Mouse (Mus musculus): ENCODE measurements around the gene Adipor1. TPM values are rescaled to one million over a fixed set of nuclear protein-coding genes. Genes with fewer than 3 reads are reported as not detected.

Adipor1 gene
- 100 to 1,000 TPM in 3 of 26 experiments, 10 to 100 TPM in 23; 19.2 to 137 (median 65.9) TPM for total RNA-seq (2018; cell fraction: chromatin; rRNA removed)
- 100 to 1,000 TPM; 104 to 247 (median 147) TPM for total RNA-seq (2018; cell fraction: cytosol; rRNA removed)
- 100 to 1,000 TPM in 6 of 26 experiments, 10 to 100 TPM in 20; 27.2 to 160 (median 75.3) TPM for total RNA-seq (2018; cell fraction: nucleus; rRNA removed)
- 121 to 204 TPM (median 153 TPM) in 3 replicates for polyA plus RNA-seq (2018)

DNA sequence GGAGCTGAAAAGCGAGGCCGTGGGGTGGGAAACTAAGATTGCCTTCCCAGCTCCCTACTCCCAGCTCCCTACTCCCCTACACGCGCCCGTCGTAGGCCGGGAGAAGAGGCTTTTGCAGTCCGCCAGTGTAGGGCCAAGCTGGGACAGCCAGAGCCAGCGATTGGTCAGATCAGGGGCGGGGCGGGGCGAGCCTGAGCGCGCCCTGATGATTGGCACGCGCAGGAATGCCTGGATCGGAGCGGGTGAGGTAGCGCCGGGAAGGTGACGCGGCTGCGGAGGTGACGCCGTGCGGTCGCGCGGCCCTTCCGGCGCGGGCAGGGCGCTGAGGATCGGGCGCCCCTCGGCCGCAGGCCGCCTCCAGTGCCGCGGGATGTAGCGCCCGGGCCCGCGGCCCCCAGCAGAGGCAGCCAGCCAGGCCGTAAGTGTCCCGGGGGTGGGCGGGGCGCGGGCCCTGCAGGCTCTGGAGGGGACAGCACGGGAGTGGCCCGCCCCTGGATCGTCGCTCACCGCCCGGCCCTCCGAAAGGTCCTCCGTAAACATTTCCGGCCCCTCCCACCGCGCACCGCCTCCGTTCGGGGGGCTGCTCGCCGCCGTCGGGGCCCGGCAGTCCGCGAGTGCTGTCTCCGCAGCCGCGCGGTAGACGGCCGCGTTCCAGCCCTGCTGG lies at the start of gene Adipor1:
Gene Adipor1 (plus strand): TSS at position 211 of the 664 bp plus-strand sequence.
- peak within 1 kb of the TSS; percentile 71 for H3K4me3 ChIP-seq (ENCODE audit: inconsistent target)
- H3K36me3 ChIP-seq (ENCODE audit: inconsistent target), result peaks cover 13% of the 10 kb centered on the region
- peaks cover 43% of the 10 kb centered on the region for H3K79me2 ChIP-seq (ENCODE audit: inconsistent target)
- H3K27ac ChIP-seq, result peak within 1 kb of the TSS; percentile 96
- 2% methylated on average over 42 of the region's 77 CpGs for WGBS (ENCODE audit: missing documents)

DNA sequence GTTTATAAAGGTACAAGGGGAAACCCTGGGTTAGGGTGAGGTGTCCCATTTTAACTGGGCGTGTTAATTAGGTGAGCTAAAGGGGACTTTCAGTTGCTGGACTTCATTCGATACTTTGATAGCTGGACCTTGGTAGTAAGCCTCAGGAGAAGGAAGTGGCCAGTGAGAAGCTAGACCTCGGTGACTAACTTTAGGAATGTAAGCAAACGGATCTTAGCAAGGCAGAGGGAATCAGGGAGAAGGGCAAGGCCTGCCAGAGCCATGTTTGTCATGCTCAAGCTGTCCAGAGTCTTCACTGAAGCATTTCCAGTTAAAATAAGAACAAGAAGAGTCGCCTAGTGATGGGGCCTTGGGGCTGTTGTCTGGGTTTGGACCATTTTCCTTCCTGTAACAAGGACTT lies 49.7 kb upstream of the Adipor1 start:
- WGBS (ENCODE audit: missing documents), result 72% methylated on average over 5 of the region's 5 CpGs

DNA sequence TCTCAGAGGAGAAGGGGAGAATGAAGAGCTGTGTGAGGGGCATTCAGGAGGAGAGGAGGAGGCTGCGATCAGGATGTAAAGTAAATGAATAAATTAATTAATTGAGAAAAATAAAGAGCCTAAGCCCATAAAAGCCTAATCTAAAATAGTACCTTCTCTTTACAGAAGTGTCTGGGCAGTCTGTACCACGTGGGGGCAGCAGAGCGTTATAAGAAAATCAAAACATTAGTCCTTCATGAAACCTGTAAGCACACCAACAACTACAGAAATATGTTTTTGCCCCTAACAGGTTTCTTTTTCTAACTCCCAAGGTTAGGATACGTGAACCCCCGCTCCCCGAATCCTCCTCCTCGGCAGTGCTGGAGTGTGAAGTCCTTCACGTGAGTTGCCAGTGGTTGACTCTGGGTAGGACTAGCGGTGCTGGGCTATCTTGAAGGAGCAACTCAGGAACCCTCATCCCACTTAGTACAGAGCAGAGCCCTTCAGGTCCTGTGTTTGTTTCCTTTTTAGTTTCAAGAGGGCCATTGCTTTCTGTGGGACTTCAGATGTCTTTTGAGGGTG lies 46.3 kb upstream of the Adipor1 start:
- Histone ChIP-seq H3K27ac (no peak overlapping the region), H3K4me3 (ENCODE audit: inconsistent target) (no peak overlapping the region), H3K79me2 (ENCODE audit: inconsistent target) (no peaks in the 10 kb centered on the region), H3K36me3 (ENCODE audit: inconsistent target) (no peaks in the 10 kb centered on the region)
- WGBS (ENCODE audit: missing documents), result 53% methylated on average over 9 of the region's 9 CpGs

More for the DNA sequence above, 49.7 kb upstream of the Adipor1 start:
- Histone ChIP-seq H3K4me3 (ENCODE audit: inconsistent target) (no peak overlapping the region), H3K79me2 (ENCODE audit: inconsistent target) (peaks cover 10% of the 10 kb centered on the region), H3K36me3 (ENCODE audit: inconsistent target) (no peaks in the 10 kb centered on the region), H3K27ac (no peak overlapping the region)

DNA sequence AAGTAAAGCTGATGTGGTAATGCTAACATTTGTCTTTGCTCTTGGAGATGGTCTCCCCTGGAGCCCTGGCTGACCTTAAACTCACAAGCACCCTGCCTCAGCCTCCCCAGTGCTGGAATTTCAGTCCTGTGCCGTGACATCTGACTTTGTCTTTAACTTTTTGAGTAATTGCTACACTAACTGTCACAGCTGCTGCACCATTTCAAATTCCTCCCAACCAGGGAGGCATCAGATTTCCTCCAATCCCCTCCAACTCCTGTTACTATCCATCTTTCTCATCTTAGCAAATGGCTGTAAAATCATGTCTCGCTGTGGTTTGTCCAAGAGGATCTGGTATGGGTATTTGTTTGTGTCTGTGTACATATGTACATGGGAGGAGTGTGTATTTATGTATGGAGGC lies 41.1 kb upstream of the Adipor1 start:
- Histone ChIP-seq H3K36me3 (ENCODE audit: inconsistent target) (no peaks in the 10 kb centered on the region), H3K27ac (no peak overlapping the region), H3K79me2 (ENCODE audit: inconsistent target) (no peaks in the 10 kb centered on the region), H3K4me3 (ENCODE audit: inconsistent target) (no peak overlapping the region)
- 93% methylated on average over 2 of the region's 2 CpGs for WGBS (ENCODE audit: missing documents)

GRCm38 (mm10) chr1:134381051-134381450 lies 34.1 kb upstream of the Adipor1 start:
- Histone ChIP-seq H3K79me2 (ENCODE audit: inconsistent target) (no peaks in the 10 kb centered on the region), H3K4me3 (ENCODE audit: inconsistent target) (no peak overlapping the region), H3K36me3 (ENCODE audit: inconsistent target) (no peaks in the 10 kb centered on the region), H3K27ac (no peak overlapping the region)
- WGBS (ENCODE audit: missing documents), result 95% methylated on average over 2 of the region's 2 CpGs

DNA sequence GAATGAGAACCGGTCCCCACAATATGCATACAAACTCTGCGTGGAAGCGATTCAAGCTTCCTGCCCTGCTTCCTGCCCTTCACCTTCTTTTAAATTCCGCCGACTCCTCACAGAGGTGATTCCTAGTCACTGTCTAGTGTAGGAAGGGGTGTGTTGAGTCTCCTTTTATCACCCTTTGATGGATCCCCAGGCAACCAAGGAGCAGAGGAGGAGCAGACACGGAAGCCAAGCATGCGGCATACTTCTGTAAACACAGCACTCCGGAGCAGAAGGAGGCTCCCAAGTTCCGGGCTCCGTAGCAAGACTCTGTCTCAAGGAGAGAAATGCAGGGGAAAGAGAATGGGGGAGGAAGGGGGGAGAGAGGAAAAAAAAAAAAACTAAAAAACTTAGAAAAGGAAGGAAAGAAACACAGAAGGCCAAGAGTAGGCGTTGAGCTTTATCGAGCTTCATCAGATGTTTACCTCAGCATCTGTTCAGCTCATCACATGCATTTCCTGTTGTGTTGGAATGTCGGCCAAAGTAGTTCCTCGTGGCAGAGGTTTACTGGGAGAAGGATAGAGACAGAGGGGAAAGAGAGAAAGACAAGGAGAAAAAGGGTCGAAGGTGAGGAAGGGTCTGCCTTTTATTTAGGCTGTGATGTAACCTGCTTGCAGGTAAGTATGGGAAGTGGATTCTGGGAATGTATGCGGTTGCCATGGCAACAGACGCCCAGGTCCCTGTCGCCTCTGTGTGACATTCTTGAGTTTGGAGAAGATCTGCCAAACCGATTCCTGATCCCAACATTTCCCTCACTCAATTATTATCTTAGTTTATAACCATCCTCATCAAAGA lies 33.2 kb upstream of the Adipor1 start:
- H3K79me2 ChIP-seq (ENCODE audit: inconsistent target), result no peaks in the 10 kb centered on the region
- H3K36me3 ChIP-seq (ENCODE audit: inconsistent target), result no peaks in the 10 kb centered on the region
- H3K4me3 ChIP-seq (ENCODE audit: inconsistent target), result no peak overlapping the region; the same call in 1 of the 2 replicates
- WGBS (ENCODE audit: missing documents), result 10% methylated on average over 19 of the region's 19 CpGs
- H3K27ac ChIP-seq, result no peak overlapping the region

GRCm38 (mm10) chr1:134384581-134384980 lies 30.6 kb upstream of the Adipor1 start:
- no peak overlapping the region for H3K27ac ChIP-seq
- no peaks in the 10 kb centered on the region for H3K79me2 ChIP-seq (ENCODE audit: inconsistent target)
- WGBS (ENCODE audit: missing documents), result 97% methylated on average over 4 of the region's 4 CpGs
- H3K36me3 ChIP-seq (ENCODE audit: inconsistent target), result no peaks in the 10 kb centered on the region
- no peak overlapping the region for H3K4me3 ChIP-seq (ENCODE audit: inconsistent target)

GRCm38 (mm10) chr1:134385176-134385575 lies 30.0 kb upstream of the Adipor1 start:
- no peak overlapping the region for H3K4me3 ChIP-seq (ENCODE audit: inconsistent target)
- H3K36me3 ChIP-seq (ENCODE audit: inconsistent target), result no peaks in the 10 kb centered on the region
- no peak overlapping the region for H3K27ac ChIP-seq
- H3K79me2 ChIP-seq (ENCODE audit: inconsistent target), result no peaks in the 10 kb centered on the region

GRCm38 (mm10) chr1:134385666-134386065 lies 29.5 kb upstream of the Adipor1 start, which contains the start of gene 4933406M09Rik:
Gene 4933406M09Rik (plus strand): TSS chr1:134385940.
- no peak within 1 kb of the TSS for H3K4me3 ChIP-seq (ENCODE audit: inconsistent target)
- WGBS (ENCODE audit: missing documents), result 100% methylated on average over 1 of the region's 1 CpGs
- no peaks in the 10 kb centered on the region for H3K36me3 ChIP-seq (ENCODE audit: inconsistent target)
- H3K79me2 ChIP-seq (ENCODE audit: inconsistent target), result no peaks in the 10 kb centered on the region
- H3K27ac ChIP-seq, result no peak within 1 kb of the TSS

- WGBS (ENCODE audit: missing documents), result 87% methylated on average over 5 of the region's 5 CpGs
- Histone ChIP-seq H3K36me3 (ENCODE audit: inconsistent target) (no peaks in the 10 kb centered on the region), H3K4me3 (ENCODE audit: inconsistent target) (no peak overlapping the region)
Observed at GRCm38 (mm10) chr1:134393827-134394226, 21.4 kb upstream of the Adipor1 start.

GRCm38 (mm10) chr1:134398210-134398609 lies 17.0 kb upstream of the Adipor1 start:
- WGBS (ENCODE audit: missing documents), result 93% methylated on average over 12 of the region's 12 CpGs
- H3K4me3 ChIP-seq (ENCODE audit: inconsistent target), result no peak overlapping the region
- no peak overlapping the region for H3K27ac ChIP-seq

More at GRCm38 (mm10) chr1:134393827-134394226, 21.4 kb upstream of the Adipor1 start:
- Histone ChIP-seq H3K79me2 (ENCODE audit: inconsistent target) (no peaks in the 10 kb centered on the region), H3K27ac (no peak overlapping the region)

DNA sequence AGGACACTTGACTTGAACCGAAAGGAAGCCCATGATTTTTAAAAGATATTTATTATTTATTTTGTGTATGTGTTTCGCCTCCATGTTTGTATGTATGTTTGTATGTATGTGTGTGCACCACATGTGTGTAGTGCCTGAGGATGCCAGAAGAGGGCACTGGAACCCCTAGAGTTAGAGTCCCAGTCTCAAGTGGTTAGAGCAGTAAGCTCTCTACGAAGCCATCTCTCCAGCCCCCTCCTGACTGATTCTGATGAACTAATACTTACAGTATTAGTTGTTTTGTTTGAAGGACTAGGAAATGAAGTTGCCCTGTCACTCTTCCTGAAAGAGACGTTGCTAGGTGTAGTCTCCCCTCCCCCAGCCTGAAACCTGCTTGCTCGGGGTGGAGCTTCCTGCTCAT lies 15.4 kb upstream of the Adipor1 start:
- Histone ChIP-seq H3K79me2 (ENCODE audit: inconsistent target) (no peaks in the 10 kb centered on the region), H3K36me3 (ENCODE audit: inconsistent target) (no peaks in the 10 kb centered on the region), H3K4me3 (ENCODE audit: inconsistent target) (no peak overlapping the region), H3K27ac (no peak overlapping the region)
- 63% methylated on average over 3 of the region's 5 CpGs for WGBS (ENCODE audit: missing documents)

More at GRCm38 (mm10) chr1:134398210-134398609, 17.0 kb upstream of the Adipor1 start:
- Histone ChIP-seq H3K36me3 (ENCODE audit: inconsistent target) (no peaks in the 10 kb centered on the region), H3K79me2 (ENCODE audit: inconsistent target) (no peaks in the 10 kb centered on the region)

DNA sequence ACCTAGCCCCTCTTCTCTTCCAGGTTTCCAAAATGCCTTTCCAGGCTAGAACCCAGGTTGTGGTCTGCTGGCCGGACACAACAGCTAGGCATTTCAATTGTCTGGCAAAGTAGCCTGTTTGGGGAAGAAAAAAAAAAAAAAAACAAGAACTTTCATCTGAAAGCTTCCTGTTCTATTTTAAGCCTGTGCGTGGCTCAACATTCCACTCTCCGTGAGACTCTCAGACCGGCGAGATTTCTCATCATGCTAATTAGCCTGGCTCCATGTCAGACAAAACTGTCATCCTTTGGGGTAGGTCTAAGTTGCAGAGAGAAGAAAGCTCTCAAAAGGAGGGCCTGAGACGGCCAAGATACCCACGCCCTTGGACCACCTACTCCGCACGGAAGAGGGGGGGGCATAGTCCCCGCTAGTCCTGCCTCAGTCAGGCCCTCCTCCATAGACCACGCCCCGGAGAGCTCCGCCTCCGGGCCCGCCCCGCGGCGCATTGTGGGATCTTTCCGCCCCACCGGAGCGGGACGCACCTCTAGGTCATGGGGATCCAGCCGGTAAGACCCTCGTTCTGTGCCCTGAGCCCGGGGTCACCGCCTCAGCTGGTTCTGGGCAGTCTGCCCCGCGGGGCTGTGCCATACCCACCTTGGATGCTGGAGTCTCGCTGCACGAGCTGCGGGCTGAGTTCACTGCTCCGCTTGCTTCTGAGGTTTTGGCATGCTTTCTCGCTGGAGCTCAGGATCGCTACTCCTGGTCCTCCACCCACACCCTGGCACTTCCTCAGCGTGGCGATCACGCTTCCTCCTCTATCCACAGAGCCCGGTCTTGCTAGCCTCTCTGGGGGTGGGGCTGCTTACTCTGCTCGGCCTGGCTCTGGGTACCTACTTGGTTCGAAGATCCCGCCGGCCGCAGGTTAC lies 9.4 kb upstream of the Adipor1 start, which contains the start of gene Cyb5r1:
Gene Cyb5r1 (plus strand): TSS at position 51 of the 905 bp plus-strand sequence.
- Histone ChIP-seq H3K27ac (peak within 1 kb of the TSS; percentile 87), H3K36me3 (ENCODE audit: inconsistent target) (peaks cover 33% of the 10 kb centered on the region), H3K79me2 (ENCODE audit: inconsistent target) (peaks cover 14% of the 10 kb centered on the region), H3K4me3 (ENCODE audit: inconsistent target) (peak within 1 kb of the TSS; percentile 67)
- WGBS (ENCODE audit: missing documents), result 1% methylated on average over 42 of the region's 43 CpGs

DNA sequence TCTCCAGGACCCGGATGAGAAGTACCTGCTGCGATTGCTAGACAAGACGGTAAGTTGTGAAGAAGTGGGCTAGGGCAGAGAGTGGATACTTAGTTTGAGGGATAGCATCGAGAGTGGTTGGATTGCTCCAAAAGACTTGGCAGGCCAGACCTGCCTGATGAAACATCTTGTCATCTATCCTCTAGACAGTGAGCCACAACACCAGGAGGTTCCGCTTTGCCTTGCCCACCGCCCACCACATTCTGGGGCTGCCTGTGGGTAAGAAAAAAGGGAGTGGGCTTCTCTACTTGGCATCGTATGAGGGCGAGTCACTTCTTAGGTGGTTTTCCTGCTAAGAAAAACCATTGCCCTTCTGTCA lies 8.8 kb upstream of the Adipor1 start:
- 18% methylated on average over 8 of the region's 8 CpGs for WGBS (ENCODE audit: missing documents)
- Histone ChIP-seq H3K79me2 (ENCODE audit: inconsistent target) (peaks cover 14% of the 10 kb centered on the region), H3K4me3 (ENCODE audit: inconsistent target) (peak overlapping the region; percentile 67), H3K27ac (peak overlapping the region; percentile 87), H3K36me3 (ENCODE audit: inconsistent target) (peaks cover 35% of the 10 kb centered on the region)
